Mouse (Mus musculus) frontal cortex, postnatal 25 days (tissue): ENCODE measurements around the gene Tbc1d10c.

Experiments used
- DNase-seq, 2 experiments: peaks; one replicate each; pipeline ENCODE4 v3.0.0; 2022; ENCODE audit warnings: low spot score in 2 of 2

Tbc1d10c gene

DNA sequence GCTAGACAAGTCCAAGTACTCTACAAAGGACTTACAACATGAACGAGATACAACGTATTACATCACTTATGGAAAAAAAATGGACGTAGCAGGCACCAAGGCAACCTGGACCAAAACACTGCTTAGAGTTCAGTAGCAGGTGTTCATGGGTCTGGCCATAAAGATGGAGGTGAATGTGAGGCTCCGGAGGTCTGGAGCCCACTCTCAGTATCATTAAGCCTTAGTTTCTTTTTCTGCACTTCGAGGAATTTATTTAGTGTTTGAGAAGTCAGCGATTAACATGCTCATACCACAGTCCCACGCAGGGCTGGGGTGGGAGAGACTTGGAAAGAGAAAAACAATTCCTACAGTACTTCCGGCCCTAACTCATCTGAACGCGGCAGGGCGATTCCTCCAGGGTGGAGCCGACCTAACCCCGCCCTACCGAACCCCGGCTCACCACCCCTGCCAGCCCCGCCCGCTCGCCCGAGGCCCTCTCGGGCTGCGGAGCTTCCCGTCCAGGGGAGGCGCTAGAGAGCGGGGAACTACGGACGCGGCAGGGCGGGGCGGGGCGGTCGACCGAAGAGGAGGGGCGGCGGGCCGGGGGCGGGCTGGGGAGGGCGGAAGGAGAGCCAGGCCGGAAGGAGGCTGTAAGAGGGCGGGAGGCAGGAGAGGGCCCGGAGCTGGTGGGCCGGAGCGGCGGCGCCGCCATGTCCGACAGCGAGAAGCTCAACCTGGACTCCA lies 605 bp upstream of the Tbc1d10c start, which contains the start of gene Ppp1ca:
Gene Ppp1ca (plus strand): TSS at position 538 of the 723 bp plus-strand sequence.
- DNase-seq, result peak; percentile 70 to 88

- no peak for DNase-seq
Observed at GRCm38 (mm10) chr19:4189051-4189620, 1.9 kb downstream of the Tbc1d10c start.

DNA sequence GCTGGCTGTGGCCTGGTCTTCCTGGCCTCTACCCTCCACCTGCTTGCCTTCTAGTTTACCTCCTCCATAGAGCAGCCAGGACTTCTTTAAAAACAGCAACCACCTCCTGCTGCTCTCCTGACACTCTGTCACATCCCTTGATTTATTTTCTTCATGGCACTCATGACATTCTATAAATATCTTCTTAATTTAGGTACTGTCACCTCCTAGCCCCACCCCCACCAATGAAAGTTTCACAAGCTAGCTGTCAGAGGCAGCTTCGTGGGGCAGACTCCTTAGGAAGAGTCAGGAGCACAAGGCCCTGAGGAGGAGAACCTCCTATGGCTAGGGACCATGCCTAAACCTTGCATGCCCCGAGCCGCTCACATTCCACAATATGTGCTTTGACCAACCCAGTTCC lies 3.8 kb downstream of the Tbc1d10c start:
- no peak for DNase-seq

DNA sequence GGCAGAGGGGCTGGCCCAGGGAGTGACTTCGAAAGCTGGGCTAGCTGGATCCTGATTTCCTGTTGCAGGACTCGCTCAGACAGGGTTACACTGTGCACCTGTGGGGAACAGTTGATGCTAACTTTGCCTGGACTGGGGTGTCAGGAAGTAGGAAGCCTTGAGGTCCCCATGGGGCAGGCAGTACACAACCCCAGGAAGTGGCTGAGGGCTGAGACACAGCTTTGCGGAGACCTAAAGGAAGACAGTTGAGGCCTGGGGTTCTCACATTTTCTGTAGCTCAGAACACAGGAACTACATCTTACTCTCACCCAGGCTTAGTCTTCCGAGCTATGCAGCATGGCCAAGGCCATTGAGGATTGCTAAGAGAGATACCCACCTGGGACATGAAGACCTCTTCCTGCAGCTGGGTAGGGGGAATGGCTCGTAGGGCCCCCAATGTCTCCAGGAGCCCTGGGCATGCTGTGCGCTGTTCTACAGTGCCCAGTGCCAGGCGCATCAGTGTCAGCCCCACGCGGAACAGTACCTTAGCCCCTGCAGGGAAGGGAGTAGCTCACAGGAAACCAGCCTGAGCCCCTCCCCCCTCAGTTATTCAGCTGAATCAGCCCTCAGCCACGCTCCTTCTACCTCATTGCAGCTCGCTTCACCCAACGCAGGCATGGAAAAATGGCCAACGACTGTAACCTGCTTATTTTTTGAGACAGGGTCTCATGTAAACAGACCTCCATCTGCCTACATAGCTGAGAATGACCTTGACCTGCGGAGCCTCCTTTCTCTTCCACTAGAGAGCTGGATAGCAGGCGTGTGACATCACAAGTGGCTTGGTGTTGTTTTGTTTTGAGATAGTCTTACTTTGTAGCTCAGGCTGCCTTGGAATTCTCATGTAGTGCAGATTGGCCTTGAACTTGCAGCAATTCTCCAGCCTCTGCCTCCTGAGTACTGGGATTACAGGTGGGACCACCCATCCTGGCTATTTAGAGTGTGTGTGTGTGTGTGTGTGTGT lies 5.8 kb downstream of the Tbc1d10c start:
- no peak for DNase-seq

DNA sequence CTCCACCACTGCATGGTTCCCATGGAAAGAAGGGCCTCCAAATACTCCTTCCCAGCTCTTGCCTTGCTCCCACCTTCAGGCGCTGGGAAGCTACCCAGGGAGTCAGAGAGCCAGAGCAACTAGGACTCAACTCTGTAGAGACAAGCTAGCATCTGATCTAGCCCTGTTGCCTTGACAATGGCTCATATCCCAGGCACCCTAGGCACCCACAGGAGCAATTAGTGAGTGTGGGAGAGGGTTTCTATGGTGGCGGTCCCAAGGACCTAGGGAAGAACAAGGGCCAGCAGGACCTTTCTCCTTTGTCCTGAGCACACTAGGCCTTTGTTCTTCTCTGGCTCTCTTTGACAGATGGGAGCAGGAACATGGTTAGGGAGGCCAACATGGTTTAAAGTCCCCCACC lies 7.4 kb downstream of the Tbc1d10c start:
- no peak for DNase-seq

GRCm38 (mm10) chr19:4181892-4182291 lies 9.2 kb downstream of the Tbc1d10c start:
- peak; percentile 47 to 55 for DNase-seq

- DNase-seq, result no peak
Observed at GRCm38 (mm10) chr19:4180411-4180810, 10.7 kb downstream of the Tbc1d10c start.

DNA sequence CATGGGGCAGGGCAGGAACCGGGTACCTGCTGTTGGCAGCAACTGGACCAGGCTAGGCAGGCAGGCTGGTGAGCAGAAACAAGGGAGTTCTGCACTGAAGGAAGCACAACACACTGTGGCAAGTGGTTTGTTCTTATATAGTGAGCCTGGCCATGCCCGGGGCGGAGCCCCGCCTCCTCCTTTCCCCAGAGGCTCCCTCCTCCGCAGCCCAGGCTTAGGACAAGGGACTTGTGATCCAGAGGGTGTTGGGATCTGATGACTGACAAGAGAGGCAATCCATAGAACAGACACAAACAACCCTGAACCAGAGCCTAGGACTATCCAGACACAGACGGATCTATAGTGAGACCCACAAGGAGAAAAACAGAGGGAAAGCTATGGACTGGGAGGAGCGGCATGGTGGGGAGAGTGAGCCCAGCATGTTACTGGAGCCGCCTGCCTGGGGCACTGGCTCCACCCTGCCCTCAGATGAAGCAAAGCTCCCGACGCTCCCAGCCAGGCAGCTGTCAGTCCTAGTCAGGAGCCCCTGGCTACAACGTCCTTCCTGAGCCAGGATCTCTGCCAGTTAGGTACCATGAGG lies 15.6 kb downstream of the Tbc1d10c start, which contains the start of gene Carns1:
Gene Carns1 (minus strand): TSS at position 112 of the 580 bp plus-strand sequence.
- no peak for DNase-seq

DNA sequence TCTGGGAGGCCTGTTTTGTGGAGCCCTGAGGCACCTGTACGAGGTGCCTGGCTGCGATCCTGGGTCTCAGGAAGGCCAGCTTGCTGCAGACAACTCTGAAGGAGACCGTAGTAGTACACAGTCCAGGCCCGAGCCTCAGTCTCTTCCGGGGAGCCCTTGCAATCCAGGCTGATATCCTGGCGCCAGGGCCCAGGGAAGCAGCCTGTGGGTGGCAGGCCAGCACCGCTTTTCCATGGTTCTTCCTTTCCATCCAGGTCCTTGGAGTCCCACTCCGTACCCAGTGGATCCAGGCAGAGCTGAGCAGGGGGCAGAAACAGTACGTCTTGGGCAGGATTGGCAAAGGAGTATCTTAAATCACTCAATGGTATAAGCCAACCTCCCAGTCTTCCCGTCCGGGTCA lies 18.2 kb downstream of the Tbc1d10c start:
- no peak for DNase-seq

- no peak for DNase-seq
Observed at GRCm38 (mm10) chr19:4171393-4172290, 19.4 kb downstream of the Tbc1d10c start.

DNA sequence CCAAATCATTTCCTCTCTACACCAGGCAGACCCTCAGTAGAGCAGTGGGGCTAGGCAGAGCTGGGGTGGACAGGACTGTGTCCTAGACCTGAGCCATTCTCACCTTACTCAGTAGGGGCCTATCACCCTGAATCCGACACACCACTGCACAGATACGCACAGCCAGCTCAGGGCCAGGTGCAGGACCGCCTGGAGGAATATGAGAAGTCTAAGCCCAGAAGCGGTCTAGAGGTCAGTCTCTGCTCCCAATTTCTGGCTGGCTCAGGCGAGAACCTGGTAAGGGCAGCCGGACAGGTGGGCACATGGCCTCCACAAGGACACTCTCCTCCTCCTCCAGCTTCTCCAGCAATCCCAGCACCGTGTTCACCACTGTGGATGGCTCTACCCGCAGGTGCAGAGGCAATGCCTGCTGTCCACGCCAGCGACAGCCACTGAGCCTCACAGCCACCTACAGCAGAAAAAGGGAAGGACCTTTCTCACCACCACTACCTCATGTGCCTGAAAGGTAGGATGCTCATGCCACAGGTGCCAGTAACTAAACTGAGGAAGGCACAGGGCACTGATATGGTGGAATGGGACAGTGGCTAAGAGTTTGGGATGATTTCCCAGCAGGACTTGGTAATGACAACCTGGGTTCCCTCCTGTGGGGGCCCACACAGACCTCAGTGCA lies 20.2 kb downstream of the Tbc1d10c start:
- DNase-seq, result no peak

- no peak for DNase-seq
Observed at GRCm38 (mm10) chr19:4169810-4170209, 21.3 kb downstream of the Tbc1d10c start.

- peak; percentile 98 to 100 for DNase-seq
Observed at GRCm38 (mm10) chr19:4169378-4169784, 21.7 kb downstream of the Tbc1d10c start.

- no peak for DNase-seq
Observed at GRCm38 (mm10) chr19:4166678-4167476, 24.2 kb downstream of the Tbc1d10c start.

DNA sequence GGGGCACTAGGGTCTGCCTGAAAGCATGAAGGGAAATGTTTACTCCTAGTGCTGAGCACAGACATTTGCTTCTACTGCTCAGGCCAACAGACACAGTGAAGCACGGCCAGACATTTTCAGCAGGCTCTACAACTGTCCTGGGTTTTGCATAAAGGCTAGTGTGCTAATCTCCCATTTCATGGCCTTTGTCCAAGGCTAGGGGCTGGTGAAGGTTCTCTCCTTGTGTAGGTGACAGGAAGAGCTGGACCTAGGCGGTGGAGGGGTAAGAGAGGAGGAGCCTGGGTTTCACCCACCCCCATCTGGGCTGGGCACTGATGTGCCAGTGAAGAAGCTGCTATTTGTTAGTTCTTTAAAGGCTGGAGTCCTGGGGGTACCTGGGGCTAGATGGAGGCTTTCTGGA lies 26.4 kb downstream of the Tbc1d10c start:
- no peak for DNase-seq

- no peak for DNase-seq
Observed at GRCm38 (mm10) chr19:4164100-4164499, 27.0 kb downstream of the Tbc1d10c start.

GRCm38 (mm10) chr19:4163543-4163887 lies 27.6 kb downstream of the Tbc1d10c start:
- no peak for DNase-seq

DNA sequence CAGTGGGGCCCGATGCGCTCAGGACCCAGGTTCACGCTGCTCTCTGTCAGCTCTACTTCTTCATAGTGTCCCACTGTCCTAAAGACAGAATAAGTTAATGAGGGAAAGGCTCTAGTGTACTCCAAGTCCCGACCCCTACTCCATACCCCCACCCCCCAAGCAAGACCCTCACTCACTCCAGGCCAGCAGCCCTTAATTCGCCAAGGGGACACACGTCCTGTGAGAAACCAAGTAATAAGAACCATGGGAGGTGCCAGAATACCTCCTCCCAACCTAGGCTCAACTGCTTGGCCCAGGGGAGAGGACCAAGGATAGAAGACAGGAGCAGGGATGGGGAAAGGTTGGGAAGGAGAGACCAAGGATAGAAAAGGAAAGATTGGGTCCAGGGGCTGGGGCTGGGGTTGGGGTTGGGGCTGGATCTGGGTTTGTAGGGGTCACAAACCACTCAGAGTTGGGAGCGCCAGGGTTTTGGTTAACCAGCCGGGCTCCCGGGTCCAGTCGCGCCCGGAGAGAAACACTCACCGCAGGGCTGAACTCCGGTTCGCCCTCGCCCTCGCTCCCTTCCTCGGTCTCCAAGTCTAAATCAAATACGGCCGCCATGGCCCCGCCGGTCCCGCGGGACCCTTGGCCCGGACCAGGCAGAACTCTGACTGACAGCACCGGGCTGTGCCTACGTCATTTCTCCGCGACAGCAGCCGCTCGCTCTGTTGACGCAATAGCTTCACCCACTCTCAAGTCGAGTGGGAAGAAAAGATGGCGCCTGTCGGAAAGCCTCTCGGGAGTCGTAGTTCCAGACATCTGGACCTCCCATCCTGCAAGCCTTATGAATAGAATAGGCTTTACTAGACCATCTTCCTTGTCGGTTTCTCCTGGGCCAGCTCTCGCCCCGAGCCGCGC lies 28.2 kb downstream of the Tbc1d10c start, which contains the start of gene Rps6kb2:
Gene Rps6kb2 (minus strand): TSS at position 709 of the 897 bp plus-strand sequence.
- peak; percentile 95 to 96 for DNase-seq
